Mouse (Mus musculus) bone marrow, adult 2 months (tissue): Measurements from ENCODE around the gene Pld6.

Source experiments
- CTCF ChIP-seq: fragments of 200-500 bp; IDR thresholded peaks from 2 replicates; pipeline ENCODE4 v1.5.1; 2011; ENCODE audit warnings: low read length, control low read depth; ENCODE audit not compliant: control insufficient read depth, insufficient read depth
- POLR2A ChIP-seq: fragments of 200-500 bp; IDR thresholded peaks from 2 replicates; pipeline ENCODE4 v1.6.1; 2011; ENCODE audit warnings: low read depth, mild to moderate bottlenecking, control low read depth, low read length, borderline replicate concordance; ENCODE audit not compliant: control insufficient read depth

DNA sequence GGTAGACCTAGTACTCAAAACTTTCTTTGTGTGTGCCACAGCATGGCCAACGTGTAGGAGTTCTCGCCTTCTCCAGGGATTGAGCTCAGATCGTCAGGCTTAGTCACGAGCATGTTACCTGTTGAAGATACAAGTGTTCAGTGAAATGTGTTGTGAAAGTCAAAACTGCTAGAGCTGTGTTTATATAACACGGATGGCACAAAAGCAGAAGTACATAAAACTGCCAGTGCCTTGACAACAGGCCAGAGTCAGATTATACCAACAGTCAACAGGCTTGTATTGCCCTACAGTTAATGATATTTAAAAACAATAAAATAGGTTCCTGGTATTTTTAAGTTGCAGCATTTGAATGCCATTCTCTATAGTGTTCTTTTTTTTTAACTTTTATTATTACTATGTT lies 41.6 kb downstream of the Pld6 start:
- TF ChIP-seq CTCF (no peak), POLR2A (no peak)
